Mouse (Mus musculus) thymus, adult 2 months (tissue): ENCODE data around the gene Gm20518. TPM values are rescaled to one million over a fixed set of nuclear protein-coding genes. Genes with fewer than 3 reads are reported as not detected.

Experiments used
- DNase-seq: peaks from one replicate; pipeline ENCODE4 v3.0.0; 2021
- H3K27ac ChIP-seq: fragments of 200-500 bp; 2 replicates; pipeline ENCODE4 v1.5.1; 2012; ENCODE audit warnings: low read length, control low read depth; ENCODE audit not compliant: control insufficient read depth, insufficient read depth
- H3K27me3 ChIP-seq: fragments of 200-500 bp; 2 replicates; pipeline ENCODE4 v1.6.1; 2012; ENCODE audit warnings: mild to moderate bottlenecking, low read length, moderate library complexity, mixed read lengths; ENCODE audit not compliant: control insufficient read depth, insufficient read depth
- H3K36me3 ChIP-seq: fragments of 200-500 bp; 2 replicates; pipeline ENCODE4 v1.6.1; 2012; ENCODE audit warnings: mild to moderate bottlenecking, low read length, moderate library complexity; ENCODE audit not compliant: control insufficient read depth, insufficient read depth
- H3K4me1 ChIP-seq: fragments of 200-500 bp; replicated peaks from 2 replicates; pipeline ENCODE4 v1.6.1; 2012; ENCODE audit warnings: low read length; ENCODE audit not compliant: control insufficient read depth, insufficient read depth
- H3K4me3 ChIP-seq: fragments of 200-500 bp; 2 replicates; pipeline ENCODE4 v1.5.1; 2012; ENCODE audit warnings: mild to moderate bottlenecking, low read length, control low read depth, moderate library complexity; ENCODE audit not compliant: control insufficient read depth, insufficient read depth
- CTCF ChIP-seq: fragments of 200-500 bp; IDR thresholded peaks from 2 replicates; pipeline ENCODE4 v1.5.1; 2012; ENCODE audit warnings: mild to moderate bottlenecking, control low read depth, low read length, moderate library complexity, borderline replicate concordance; ENCODE audit not compliant: control insufficient read depth, poor library complexity, insufficient read depth; ENCODE audit errors: extremely low read depth
- POLR2A ChIP-seq: fragments of 200-500 bp; IDR thresholded peaks from 2 replicates; pipeline ENCODE4 v1.6.1; 2012; ENCODE audit warnings: mild to moderate bottlenecking, low read length, control low read depth, moderate library complexity; ENCODE audit not compliant: control insufficient read depth, poor library complexity, insufficient read depth; ENCODE audit errors: extremely low read depth
- WGBS: fragments of 180-500 bp; shearing (Covaris S2); methylation state at CpG from one replicate; pipeline ENCODE4 v1.1.7; 2018; 5-methylcytosine and 5-hydroxymethylcytosine counted together
- polyA plus RNA-seq: library from polyadenylated mRNA; depleted of rRNA; stranded (reverse); fragments of >200 nt; gene quantifications from 2 replicates; pipeline ENCODE4 v1.2.3, GENCODE M21; 2012

The Gm20518 gene
- polyA plus RNA-seq, 1 experiment: 4.9 TPM

DNA sequence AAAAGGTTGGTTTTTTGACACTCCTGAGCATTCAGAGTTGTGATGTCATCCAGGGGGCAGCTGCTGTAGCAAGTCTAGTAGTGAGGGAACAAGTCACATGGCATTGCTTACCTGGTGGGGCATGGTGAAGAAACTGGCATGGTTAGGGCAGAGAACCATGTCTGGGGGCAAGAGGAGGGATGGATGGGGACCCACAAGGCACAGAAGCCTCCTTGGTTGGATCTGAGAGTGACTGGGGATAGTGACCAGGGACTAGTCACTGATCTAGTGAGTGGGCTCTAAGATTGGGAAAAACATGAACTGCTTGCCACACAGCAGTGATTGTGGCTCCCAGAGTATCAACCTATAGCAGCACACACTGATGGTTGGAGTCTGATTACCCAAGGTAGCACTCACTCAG is 91.9 kb downstream of the Gm20518 start:
- Histone ChIP-seq H3K4me1 (peaks cover 21% of the 10 kb centered on the region), H3K27ac (no peak overlapping the region), H3K4me3 (no peak overlapping the region), H3K36me3 (no peaks in the 10 kb centered on the region), H3K27me3 (peaks cover 58% of the 10 kb centered on the region)
- TF ChIP-seq CTCF (no peak), POLR2A (no peak)
- no peak for DNase-seq

DNA sequence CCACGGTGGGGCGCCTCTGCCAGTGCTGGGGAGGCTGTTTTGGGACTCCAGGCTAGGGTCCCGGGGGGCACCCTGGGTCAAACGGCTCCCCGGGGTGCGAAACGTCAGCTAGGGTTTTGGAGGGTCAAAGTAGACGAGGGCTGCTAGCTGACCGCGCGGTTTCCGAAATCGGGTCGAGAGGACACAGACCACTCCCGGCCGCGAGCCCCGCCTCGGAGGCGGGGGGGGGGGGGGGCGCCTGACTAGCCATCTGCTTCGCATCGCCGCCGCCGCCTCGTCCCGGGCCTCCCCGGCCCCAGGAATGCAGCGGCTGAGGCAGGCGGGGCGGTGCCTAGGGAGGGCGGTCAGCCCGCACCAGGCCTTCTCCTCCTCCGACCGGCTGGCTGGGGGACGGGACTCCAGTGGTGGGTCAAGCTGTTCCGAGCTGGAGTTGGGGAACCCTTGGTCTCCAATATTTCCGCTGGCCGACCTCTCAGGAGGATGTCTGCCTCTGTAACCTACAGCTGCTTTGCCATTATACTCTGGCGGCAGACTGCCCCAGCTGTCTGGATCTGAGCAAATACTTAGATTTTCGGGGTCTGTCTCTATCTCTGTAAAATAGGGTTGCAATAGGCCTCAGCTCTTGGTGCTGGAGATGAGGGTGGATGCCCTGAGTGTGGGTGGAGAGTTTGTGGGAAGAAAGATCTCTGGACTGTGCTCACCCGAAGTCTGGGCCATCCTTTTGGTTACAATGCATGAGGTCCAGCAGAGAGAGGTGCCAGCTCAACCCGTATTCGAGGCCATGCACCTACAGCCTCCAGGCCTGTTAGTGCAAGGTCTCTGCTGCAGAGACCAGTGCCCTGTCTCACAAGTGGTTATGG is 92.9 kb downstream of the Gm20518 start:
- Histone ChIP-seq H3K4me3 (no peak overlapping the region), H3K27ac (no peak overlapping the region), H3K27me3 (peaks cover 51% of the 10 kb centered on the region), H3K4me1 (peaks cover 14% of the 10 kb centered on the region), H3K36me3 (no peaks in the 10 kb centered on the region)
- WGBS: 17% methylated on average over 37 of the region's 45 CpGs
- TF ChIP-seq CTCF (no peak), POLR2A (no peak)
- no peak for DNase-seq

DNA sequence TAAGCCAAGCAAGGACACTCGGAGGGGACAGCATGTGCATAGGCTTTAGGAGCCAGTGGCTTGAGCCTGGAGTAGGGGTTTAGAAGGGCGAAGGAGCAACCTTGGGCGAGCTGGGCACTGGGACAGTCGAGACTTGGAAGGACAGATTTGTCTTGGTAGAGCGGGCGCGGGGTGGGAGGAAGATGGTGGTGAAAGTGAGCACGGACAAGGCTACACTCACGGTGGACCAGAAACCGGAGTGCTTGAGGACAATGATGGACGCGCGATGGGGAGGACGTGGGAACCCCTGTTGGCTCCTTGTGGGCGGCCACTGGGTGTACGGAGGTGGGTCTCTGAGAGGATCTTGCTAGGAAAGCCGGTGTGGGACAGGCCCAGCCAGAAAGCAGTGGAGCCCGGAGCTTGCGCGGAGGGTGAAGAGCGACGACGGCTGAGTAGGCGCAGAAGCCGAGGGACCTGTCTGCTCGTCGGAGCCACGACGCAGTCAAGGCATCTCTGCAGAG is 93.6 kb downstream of the Gm20518 start:
- peaks cover 45% of the 10 kb centered on the region for H3K27me3 ChIP-seq

DNA sequence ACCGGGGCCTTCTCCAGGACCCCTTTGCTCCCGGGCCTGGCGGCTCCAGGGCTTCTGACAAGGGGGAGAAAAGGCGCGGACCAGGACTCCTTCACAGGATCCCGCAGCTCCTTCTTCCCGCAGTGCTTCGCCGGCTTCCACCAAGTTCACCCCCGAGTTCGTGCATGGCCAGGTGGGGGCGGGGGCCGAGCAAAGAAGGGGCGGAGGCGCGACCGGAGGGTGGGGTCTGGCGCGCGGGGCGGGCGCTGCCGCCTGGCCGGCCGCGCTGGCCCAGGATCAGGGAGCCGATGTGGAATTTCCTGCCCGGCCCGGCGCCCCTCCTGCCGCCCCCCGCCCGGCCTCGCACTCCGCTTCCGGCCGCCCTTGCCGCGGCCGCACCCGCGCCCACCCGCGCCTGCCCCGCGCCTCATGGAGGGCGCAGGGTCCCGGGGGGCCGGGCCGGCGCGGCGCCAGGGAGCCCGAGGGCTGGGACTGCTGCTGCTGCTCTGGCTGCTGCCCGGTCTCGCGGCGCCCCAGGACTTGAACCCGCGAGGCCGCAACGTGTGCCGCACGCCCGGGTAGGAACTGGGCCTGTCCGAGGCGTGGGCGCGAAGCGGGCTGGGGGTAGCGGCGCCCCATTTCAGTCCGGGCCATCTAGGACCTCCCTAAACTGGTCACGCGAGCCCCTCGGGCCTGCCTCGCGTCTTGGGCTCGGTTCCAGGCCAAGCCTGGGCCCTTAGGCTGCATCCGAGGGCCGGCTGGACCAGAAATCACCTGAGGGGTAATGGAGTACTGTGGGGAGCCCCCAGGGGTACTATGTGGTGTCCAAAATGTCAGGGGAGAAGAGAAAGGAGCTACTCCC is 94.3 kb downstream of the Gm20518 start, which contains the start of gene Scarf2:
Scarf2 (plus strand) TSS at position 312 of the 841 bp plus-strand sequence.
- peak within 1 kb of the TSS; percentile 17 for H3K4me3 ChIP-seq
- peaks cover 41% of the 10 kb centered on the region for H3K27me3 ChIP-seq
- H3K4me1 ChIP-seq: peaks cover 7% of the 10 kb centered on the region
- TF ChIP-seq POLR2A: no peak
- no peak for TF ChIP-seq CTCF
- 6% methylated on average over 81 of the region's 81 CpGs for WGBS
- H3K27ac ChIP-seq: no peak within 1 kb of the TSS
- DNase-seq: no peak
- H3K36me3 ChIP-seq: peaks cover 4% of the 10 kb centered on the region; the same call in 1 of the 2 replicates

More for the DNA sequence above, 93.6 kb downstream of the Gm20518 start:
- no peak overlapping the region for H3K27ac ChIP-seq
- H3K4me3 ChIP-seq: peak overlapping the region; percentile 15; the same call in 1 of the 2 replicates
- 16% methylated on average over 29 of the region's 29 CpGs for WGBS
- TF ChIP-seq POLR2A: no peak
- no peak for TF ChIP-seq CTCF
- peaks cover 10% of the 10 kb centered on the region for H3K4me1 ChIP-seq
- no peaks in the 10 kb centered on the region for H3K36me3 ChIP-seq
- DNase-seq: no peak

DNA sequence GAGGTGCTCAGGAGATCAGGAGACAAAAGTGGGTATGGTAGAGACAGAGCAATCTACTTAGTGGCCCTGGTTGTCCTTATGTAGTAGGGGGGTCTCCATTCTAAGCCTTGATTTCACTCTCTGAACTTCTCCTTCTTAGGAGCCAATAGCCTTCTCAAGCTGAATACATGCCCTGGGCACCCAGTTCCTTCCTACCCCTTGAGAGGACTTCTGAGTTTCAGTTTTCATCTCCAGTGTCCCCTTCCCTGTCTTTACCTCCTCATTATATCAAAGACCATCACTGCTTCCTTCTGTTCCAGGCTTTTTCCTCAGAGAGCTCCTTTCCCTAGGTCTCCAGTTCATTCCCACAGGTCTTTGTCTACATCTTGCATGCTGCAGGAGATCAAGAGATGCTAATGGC is 95.0 kb downstream of the Gm20518 start:
- Histone ChIP-seq H3K4me3 (no peak overlapping the region), H3K36me3 (peaks cover 10% of the 10 kb centered on the region), H3K4me1 (peaks cover 7% of the 10 kb centered on the region), H3K27ac (no peak overlapping the region), H3K27me3 (peaks cover 35% of the 10 kb centered on the region)
- no peak for DNase-seq
- TF ChIP-seq CTCF (no peak), POLR2A (no peak)

DNA sequence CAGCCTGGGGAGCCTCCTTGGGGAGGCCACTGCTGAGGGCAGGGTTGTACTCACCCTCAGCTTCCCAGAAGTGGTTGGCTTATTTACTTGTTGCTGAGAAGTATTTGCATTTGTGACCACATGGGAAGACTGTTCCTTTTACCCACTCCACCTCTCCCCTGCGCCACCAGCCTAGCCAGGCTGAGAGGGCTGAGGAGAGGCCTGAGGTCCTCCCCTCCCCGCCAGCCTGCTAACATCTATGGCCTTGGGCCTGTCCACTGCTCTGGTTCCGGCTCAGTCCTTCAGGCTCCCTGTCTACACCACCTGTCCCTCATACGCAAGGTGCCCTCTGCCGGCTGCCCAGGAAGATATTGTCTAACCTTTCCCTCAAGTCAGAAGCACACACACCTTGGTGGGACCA is 95.8 kb downstream of the Gm20518 start:
- DNase-seq: no peak
- Histone ChIP-seq H3K36me3 (peaks cover 10% of the 10 kb centered on the region), H3K27me3 (peaks cover 35% of the 10 kb centered on the region), H3K4me3 (no peak overlapping the region), H3K27ac (no peak overlapping the region), H3K4me1 (peaks cover 7% of the 10 kb centered on the region)
- TF ChIP-seq CTCF (no peak), POLR2A (no peak)
- 97% methylated on average over 5 of the region's 5 CpGs for WGBS
